Mouse (Mus musculus) neural tube, embryonic 13.5 days (tissue): ENCODE measurements around the gene Kncn. TPM values are rescaled to one million over a fixed set of nuclear protein-coding genes. Genes with fewer than 3 reads are reported as not detected.

Experiments used
- ATAC-seq: fragments of 200-750 bp; cut with Nextera tagmentation; 2 replicates; pipeline ENCODE4 v1.8.0; 2017; ENCODE audit warnings: low read depth, mild to moderate bottlenecking, moderate TSS enrichment, moderate library complexity
- H3K27ac ChIP-seq: fragments of 300-500 bp; sonication (generic); replicated peaks from 2 replicates; pipeline ENCODE4 v1.5.1; 2015; ENCODE audit warnings: moderate library complexity, mild to moderate bottlenecking, inconsistent platforms
- H3K27me3 ChIP-seq: fragments of 300-500 bp; sonication (generic); 2 replicates; pipeline ENCODE4 v1.6.1; 2015; ENCODE audit warnings: mild to moderate bottlenecking, inconsistent platforms
- H3K36me3 ChIP-seq: fragments of 300-500 bp; sonication (generic); 2 replicates; pipeline ENCODE4 v1.6.1; 2015; ENCODE audit warnings: mild to moderate bottlenecking, inconsistent platforms
- H3K4me1 ChIP-seq: fragments of 300-500 bp; sonication (generic); replicated peaks from 2 replicates; pipeline ENCODE4 v1.6.1; 2015; ENCODE audit warnings: inconsistent platforms
- H3K4me2 ChIP-seq: fragments of 300-500 bp; sonication (generic); 2 replicates; pipeline ENCODE4 v1.6.1; 2015; ENCODE audit warnings: inconsistent platforms, mild to moderate bottlenecking, moderate library complexity
- H3K4me3 ChIP-seq: fragments of 300-500 bp; sonication (generic); 2 replicates; pipeline ENCODE4 v1.5.1; 2015; ENCODE audit warnings: mild to moderate bottlenecking, inconsistent platforms
- H3K9ac ChIP-seq: fragments of 300-500 bp; sonication (generic); 2 replicates; pipeline ENCODE4 v1.6.1; 2015; ENCODE audit warnings: moderate library complexity, mild to moderate bottlenecking, inconsistent platforms
- H3K9me3 ChIP-seq: fragments of 300-500 bp; sonication (generic); 2 replicates; pipeline ENCODE4 v1.6.1; 2016; ENCODE audit warnings: inconsistent platforms
- WGBS: fragments of 180-500 bp; shearing (Covaris S2); methylation state at CpG from one replicate; pipeline ENCODE4 v1.1.7; 2015; 5-methylcytosine and 5-hydroxymethylcytosine counted together
- polyA plus RNA-seq: library from polyadenylated mRNA; unstranded; fragments of >200 nt; fragmentation: Nextera tagmentation; extraction: Ambion mirVana; gene quantifications from 2 replicates; pipeline ENCODE4 v1.2.1, GENCODE M21; 2015

The Kncn gene
- 0.30 and 0.42 TPM in 2 replicates for polyA plus RNA-seq

DNA sequence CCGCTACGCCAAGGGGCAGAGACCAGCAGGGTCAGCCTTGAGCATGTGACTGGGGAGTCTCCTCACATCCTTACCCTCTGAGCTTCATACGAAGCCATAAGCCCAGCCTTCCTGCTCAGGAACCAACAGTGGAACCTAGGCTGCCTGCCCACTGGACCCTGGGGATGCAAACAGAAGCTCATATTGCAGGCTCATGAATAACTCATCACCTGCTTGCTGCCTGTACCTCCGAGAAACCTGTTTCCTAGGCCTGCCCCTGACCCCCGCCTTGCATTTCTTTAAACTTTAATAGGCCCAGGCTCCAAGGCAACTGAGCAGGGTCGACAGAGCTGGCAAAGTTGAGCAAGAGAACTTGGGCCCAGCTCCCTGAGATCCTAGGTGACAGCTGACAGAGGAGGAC is at the start of gene Kncn:
Gene Kncn (plus strand): TSS at position 379 of the 400 bp plus-strand sequence.
- Histone ChIP-seq H3K27ac (no peak within 1 kb of the TSS), H3K27me3 (peaks cover 21% of the 10 kb centered on the region), H3K36me3 (no peaks in the 10 kb centered on the region), H3K4me2 (no peak within 1 kb of the TSS), H3K9me3 (no peaks in the 10 kb centered on the region), H3K9ac (no peak within 1 kb of the TSS), H3K4me3 (no peak within 1 kb of the TSS), H3K4me1 (peaks cover 31% of the 10 kb centered on the region)
- ATAC-seq = no peak
- WGBS = 75% methylated on average over 6 of the region's 6 CpGs

DNA sequence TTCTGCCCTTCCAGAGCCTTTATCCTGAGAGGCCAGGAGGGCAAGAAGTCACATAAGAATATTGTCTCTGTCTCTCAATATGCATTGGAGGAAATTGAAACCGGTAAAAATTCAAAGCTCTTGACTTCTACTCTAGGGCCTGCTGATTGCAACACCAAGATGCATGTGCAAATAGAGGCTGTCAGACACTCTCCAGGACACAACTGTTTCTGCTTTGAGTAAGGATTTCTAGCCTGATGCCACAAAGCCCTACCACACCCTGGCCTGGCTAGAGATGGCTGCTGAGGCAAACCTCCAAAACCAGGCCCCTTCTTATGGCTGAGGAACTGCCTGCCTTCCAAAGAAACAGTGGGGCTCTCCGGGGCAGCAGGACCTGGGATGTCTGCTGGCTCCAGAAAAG is 48.6 kb upstream of the Kncn start:
- 79% methylated on average over 2 of the region's 2 CpGs for WGBS
- no peak for ATAC-seq
- Histone ChIP-seq H3K27ac (no peak overlapping the region), H3K27me3 (no peaks in the 10 kb centered on the region), H3K4me1 (peaks cover 9% of the 10 kb centered on the region), H3K9ac (no peak overlapping the region; the same call in 1 of the 2 replicates), H3K36me3 (no peaks in the 10 kb centered on the region), H3K4me2 (no peak overlapping the region), H3K9me3 (no peaks in the 10 kb centered on the region), H3K4me3 (no peak overlapping the region)

GRCm38 (mm10) chr4:115838196-115838595 is 46.0 kb upstream of the Kncn start:
- 71% methylated on average over 4 of the region's 4 CpGs for WGBS
- peak overlapping the region; percentile 73; the same call in 1 of the 2 replicates for H3K4me3 ChIP-seq
- ATAC-seq = no peak
- no peaks in the 10 kb centered on the region for H3K9me3 ChIP-seq
- peak overlapping the region; percentile 76; the same call in 1 of the 2 replicates for H3K4me2 ChIP-seq
- no peaks in the 10 kb centered on the region for H3K36me3 ChIP-seq
- H3K4me1 ChIP-seq = peaks cover 9% of the 10 kb centered on the region
- H3K9ac ChIP-seq = 0 out of 2 replicates have a peak overlapping the region, but pooled peaks have one; percentile 75
- no peak overlapping the region for H3K27ac ChIP-seq
- no peaks in the 10 kb centered on the region for H3K27me3 ChIP-seq

DNA sequence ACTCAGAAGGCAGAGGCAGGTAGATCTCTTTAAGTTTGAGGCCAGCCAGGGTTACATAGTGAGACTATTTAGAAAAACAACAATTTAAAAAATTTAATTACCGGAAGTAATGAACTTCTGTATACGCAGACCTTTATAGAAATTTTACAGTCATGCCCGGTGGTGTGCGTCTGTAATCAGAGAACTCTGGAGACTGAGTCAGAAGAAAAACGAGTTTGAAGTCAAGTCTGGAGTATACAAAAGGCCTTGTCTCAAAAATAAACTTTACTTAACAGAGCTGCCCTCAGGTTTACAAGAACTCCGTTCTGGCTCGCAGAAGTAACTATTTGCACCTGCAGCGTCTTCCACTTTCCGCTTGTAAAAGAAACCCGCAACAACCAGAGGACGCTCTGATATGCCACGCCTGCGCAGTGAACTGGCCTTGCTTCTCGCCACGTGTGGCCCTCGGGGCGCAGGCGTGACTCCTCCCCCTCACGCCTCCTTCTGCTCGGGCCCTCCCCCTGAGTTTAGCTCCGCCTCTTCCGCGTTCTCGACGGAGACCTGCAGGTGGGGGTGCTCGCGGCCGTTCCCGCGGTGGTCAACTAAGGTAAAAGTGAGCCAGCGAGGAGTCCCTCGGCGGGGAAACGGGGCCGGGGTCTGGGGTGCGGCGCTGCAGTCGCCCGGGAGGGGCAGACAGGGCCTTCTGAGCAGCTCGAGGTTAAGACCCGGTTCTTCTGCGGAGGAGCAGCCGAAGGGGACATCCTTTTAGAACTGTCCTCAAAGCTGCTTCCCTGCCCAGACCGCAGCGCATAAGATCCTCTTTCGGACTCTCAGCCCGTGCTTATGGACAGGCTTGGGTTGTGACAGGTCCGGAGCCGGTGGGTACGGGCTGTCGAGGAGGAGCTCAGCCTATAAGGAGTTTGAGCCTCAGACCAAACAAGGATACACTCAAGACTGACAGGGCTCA is 45.2 kb upstream of the Kncn start, which contains the start of gene Mknk1:
Gene Mknk1 (plus strand): TSS at position 503 of the 946 bp plus-strand sequence.
- peak within 1 kb of the TSS; percentile 73 for H3K4me3 ChIP-seq
- H3K4me2 ChIP-seq = peak within 1 kb of the TSS; percentile 76
- no peaks in the 10 kb centered on the region for H3K9me3 ChIP-seq
- peak within 1 kb of the TSS; percentile 75 for H3K9ac ChIP-seq
- peak; percentile 95 for ATAC-seq
- H3K27me3 ChIP-seq = no peaks in the 10 kb centered on the region
- H3K4me1 ChIP-seq = peaks cover 9% of the 10 kb centered on the region
- 2% methylated on average over 51 of the region's 51 CpGs for WGBS
- H3K36me3 ChIP-seq = no peaks in the 10 kb centered on the region
- H3K27ac ChIP-seq = peak within 1 kb of the TSS; percentile 23; the same call in 1 of the 2 replicates

DNA sequence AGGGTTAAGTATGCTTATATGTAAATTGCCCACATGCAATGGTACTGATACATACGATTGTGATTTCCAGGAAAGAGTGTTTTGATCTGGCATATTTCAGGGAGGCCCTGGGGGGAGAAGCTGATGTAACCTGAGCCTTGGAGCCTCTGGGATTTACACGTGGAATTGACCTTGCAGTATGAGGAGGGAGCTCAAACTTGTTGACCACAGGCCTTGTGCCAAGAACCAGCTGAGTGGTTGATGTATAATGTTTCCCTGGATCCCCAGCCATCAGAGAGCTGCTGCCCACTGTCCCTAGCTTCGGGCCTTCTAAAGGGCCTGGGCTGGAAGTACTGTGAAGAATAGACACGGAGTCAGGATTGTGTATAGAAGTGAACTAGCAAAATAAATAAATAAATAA is 44.2 kb upstream of the Kncn start:
- H3K27ac ChIP-seq = no peak overlapping the region
- no peak overlapping the region for H3K9ac ChIP-seq
- H3K4me3 ChIP-seq = peak overlapping the region; percentile 73
- ATAC-seq = no peak
- WGBS = 51% methylated on average over 4 of the region's 4 CpGs
- H3K27me3 ChIP-seq = no peaks in the 10 kb centered on the region
- H3K36me3 ChIP-seq = no peaks in the 10 kb centered on the region
- no peaks in the 10 kb centered on the region for H3K9me3 ChIP-seq
- H3K4me1 ChIP-seq = peaks cover 9% of the 10 kb centered on the region
- peak overlapping the region; percentile 76 for H3K4me2 ChIP-seq

DNA sequence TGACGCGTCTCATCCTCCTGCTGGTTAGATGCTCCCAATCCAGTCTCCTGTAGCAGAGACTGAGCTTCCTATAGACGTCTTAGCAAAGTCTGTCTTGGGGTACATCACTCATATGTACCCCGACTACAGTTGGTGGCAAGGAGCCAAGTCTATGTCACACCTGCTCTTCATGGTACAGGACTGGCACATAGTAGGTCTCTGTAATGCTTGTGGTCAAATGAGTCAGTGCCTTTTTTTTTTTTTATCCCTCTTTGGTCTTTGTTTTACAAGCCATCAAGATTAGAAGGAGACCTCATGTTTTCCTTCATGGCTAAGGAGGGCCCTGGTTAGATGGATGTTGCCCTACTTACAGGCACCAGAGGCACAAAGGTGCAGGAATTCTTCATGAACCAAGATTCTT is 43.4 kb upstream of the Kncn start:
- WGBS = 92% methylated on average over 4 of the region's 4 CpGs
- no peak for ATAC-seq
- Histone ChIP-seq H3K9ac (no peak overlapping the region), H3K4me3 (no peak overlapping the region), H3K4me1 (peaks cover 9% of the 10 kb centered on the region), H3K4me2 (no peak overlapping the region), H3K9me3 (no peaks in the 10 kb centered on the region), H3K27me3 (no peaks in the 10 kb centered on the region), H3K36me3 (no peaks in the 10 kb centered on the region), H3K27ac (no peak overlapping the region)

- Histone ChIP-seq H3K4me3 (no peak overlapping the region), H3K9ac (no peak overlapping the region), H3K36me3 (peaks cover 27% of the 10 kb centered on the region), H3K4me1 (0 out of 2 replicates have a peak, but pooled peaks cover 8% of the 10 kb centered on the region), H3K9me3 (no peaks in the 10 kb centered on the region), H3K4me2 (no peak overlapping the region), H3K27ac (no peak overlapping the region), H3K27me3 (no peaks in the 10 kb centered on the region)
- no peak for ATAC-seq
- WGBS = 48% methylated on average over 2 of the region's 2 CpGs
These were observed 37.5 kb upstream of the Kncn start for GRCm38 (mm10) chr4:115846656-115847055.

GRCm38 (mm10) chr4:115847377-115847776 is 36.8 kb upstream of the Kncn start:
- WGBS = 54% methylated on average over 5 of the region's 5 CpGs
- Histone ChIP-seq H3K9ac (no peak overlapping the region), H3K27me3 (no peaks in the 10 kb centered on the region), H3K4me1 (0 out of 2 replicates have a peak, but pooled peaks cover 8% of the 10 kb centered on the region), H3K4me2 (no peak overlapping the region), H3K36me3 (peaks cover 33% of the 10 kb centered on the region), H3K4me3 (no peak overlapping the region), H3K9me3 (no peaks in the 10 kb centered on the region), H3K27ac (no peak overlapping the region)
- ATAC-seq = no peak

GRCm38 (mm10) chr4:115848083-115848482 is 36.1 kb upstream of the Kncn start:
- Histone ChIP-seq H3K27ac (no peak overlapping the region), H3K9me3 (no peaks in the 10 kb centered on the region), H3K4me3 (no peak overlapping the region), H3K9ac (no peak overlapping the region), H3K4me2 (no peak overlapping the region), H3K36me3 (peaks cover 33% of the 10 kb centered on the region), H3K4me1 (0 out of 2 replicates have a peak, but pooled peaks cover 8% of the 10 kb centered on the region), H3K27me3 (no peaks in the 10 kb centered on the region)
- 100% methylated on average over 1 of the region's 1 CpGs for WGBS
- ATAC-seq = no peak

- no peak for ATAC-seq
These were observed 35.1 kb upstream of the Kncn start for GRCm38 (mm10) chr4:115848990-115849677.

DNA sequence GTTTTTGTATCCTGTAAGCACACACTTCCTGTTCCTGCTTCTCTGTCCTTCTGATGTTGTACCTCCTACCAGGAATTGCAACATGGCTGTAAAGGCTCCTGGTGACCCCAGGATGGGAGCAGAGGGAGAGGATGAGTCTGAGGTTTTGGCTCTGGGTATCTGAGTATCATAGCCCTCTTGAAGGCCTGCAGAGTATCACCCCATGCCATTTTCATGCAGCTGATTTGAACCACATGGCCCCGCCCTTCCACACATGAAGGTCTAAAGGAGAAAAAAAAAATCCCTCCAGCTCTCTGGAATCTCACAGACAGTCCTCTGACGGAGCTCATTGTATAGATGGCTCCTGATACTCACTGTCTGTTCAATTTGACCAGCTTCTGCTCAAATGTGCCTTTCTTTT is 34.1 kb upstream of the Kncn start:
- 84% methylated on average over 2 of the region's 2 CpGs for WGBS
- Histone ChIP-seq H3K9me3 (no peaks in the 10 kb centered on the region), H3K9ac (no peak overlapping the region), H3K27me3 (no peaks in the 10 kb centered on the region), H3K4me2 (no peak overlapping the region), H3K36me3 (peaks cover 33% of the 10 kb centered on the region), H3K4me1 (peaks cover 16% of the 10 kb centered on the region), H3K4me3 (no peak overlapping the region), H3K27ac (no peak overlapping the region)
- no peak for ATAC-seq

More at GRCm38 (mm10) chr4:115848990-115849677, 35.1 kb upstream of the Kncn start:
- Histone ChIP-seq H3K4me1 (0 out of 2 replicates have a peak, but pooled peaks cover 8% of the 10 kb centered on the region), H3K9me3 (no peaks in the 10 kb centered on the region), H3K27ac (no peak overlapping the region), H3K4me2 (no peak overlapping the region), H3K27me3 (no peaks in the 10 kb centered on the region), H3K9ac (no peak overlapping the region), H3K4me3 (no peak overlapping the region), H3K36me3 (peaks cover 33% of the 10 kb centered on the region)
- WGBS = 63% methylated on average over 8 of the region's 8 CpGs

GRCm38 (mm10) chr4:115850631-115851030 is 33.6 kb upstream of the Kncn start:
- Histone ChIP-seq H3K36me3 (peaks cover 33% of the 10 kb centered on the region), H3K27ac (no peak overlapping the region), H3K4me3 (no peak overlapping the region), H3K9ac (no peak overlapping the region), H3K9me3 (no peaks in the 10 kb centered on the region), H3K27me3 (no peaks in the 10 kb centered on the region), H3K4me2 (no peak overlapping the region), H3K4me1 (peaks cover 22% of the 10 kb centered on the region)
- WGBS = 58% methylated on average over 2 of the region's 2 CpGs
- no peak for ATAC-seq
